Mouse (Mus musculus): ENCODE results near the gene Gm10639.
"Not testable (repeated sequence)": the region's sequence is repeated elsewhere in the genome, so short reads cannot be mapped to it uniquely, and the experiment has no call there.

Gene Gm10639

GRCm38 (mm10) chr9:78348206-78349004 is 58.7 kb downstream of the Gm10639 start:
- not testable (repeated sequence) for DNase-seq

GRCm38 (mm10) chr9:78349141-78349540 is 59.4 kb downstream of the Gm10639 start:
- DNase-seq = not testable (repeated sequence)

GRCm38 (mm10) chr9:78350007-78350406 is 60.3 kb downstream of the Gm10639 start:
- not testable (repeated sequence) for DNase-seq

- no peak for DNase-seq
Measured at GRCm38 (mm10) chr9:78351504-78352220, 61.9 kb downstream of the Gm10639 start.

All from thymus, postnatal 14 days (tissue).